Mouse (Mus musculus) thymus, postnatal 25 days (tissue): Measurements from ENCODE around the gene Btbd35f7.
"Not testable (repeated sequence)": the region's sequence is repeated elsewhere in the genome, so short reads cannot be mapped to it uniquely, and the experiment has no call there.

ENCODE experiments used
- DNase-seq: peaks from one replicate; pipeline ENCODE4 v3.0.0; 2022

The Btbd35f7 gene

DNA sequence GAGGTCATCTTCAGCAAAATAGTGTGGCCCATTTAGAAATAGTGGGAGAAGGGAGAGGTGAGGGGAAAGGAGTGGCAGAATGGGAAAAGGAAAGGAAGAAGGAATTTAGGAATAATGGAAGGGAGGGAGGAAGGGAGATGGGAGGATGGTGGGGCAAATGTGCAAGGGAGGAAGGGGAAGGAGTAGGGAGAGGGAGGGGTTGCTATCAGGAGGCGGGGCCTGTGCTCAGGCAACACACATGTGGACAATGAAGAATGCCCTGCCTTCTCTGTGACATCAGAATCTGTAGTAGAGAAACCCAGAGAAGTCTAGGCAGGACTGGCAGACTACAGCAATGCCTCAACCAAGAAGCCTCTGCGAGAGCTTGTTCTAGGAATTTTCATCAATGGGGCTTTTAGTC lies at the start of gene Btbd35f7:
TSS of gene Btbd35f7 (plus strand) at position 301 of the 400 bp plus-strand sequence.
- not testable (repeated sequence) for DNase-seq
